Mouse (Mus musculus) hindbrain, postnatal 0 days (tissue): ENCODE measurements around the gene Tfeb. TPM values are rescaled to one million over a fixed set of nuclear protein-coding genes. Genes with fewer than 3 reads are reported as not detected.

ENCODE experiments used
- ATAC-seq: fragments of 200-750 bp; cut with Nextera tagmentation; 2 replicates; pipeline ENCODE4 v1.8.0; 2017; ENCODE audit warnings: mild to moderate bottlenecking, moderate TSS enrichment, moderate library complexity
- DNase-seq: peaks from one replicate; pipeline ENCODE4 v3.0.0-alpha.2; 2015; ENCODE audit warnings: low spot score
- H3K27ac ChIP-seq: fragments of 300-500 bp; sonication (generic); 2 replicates; pipeline ENCODE4 v1.5.1; 2014; ENCODE audit warnings: mild to moderate bottlenecking
- H3K27me3 ChIP-seq: fragments of 300-500 bp; sonication (generic); 2 replicates; pipeline ENCODE4 v1.6.1; 2014; ENCODE audit warnings: low read length, mixed read lengths; ENCODE audit not compliant: insufficient read depth
- H3K36me3 ChIP-seq: fragments of 300-500 bp; sonication (generic); 2 replicates; pipeline ENCODE4 v1.6.1; 2014; ENCODE audit warnings: low read length, mixed read lengths; ENCODE audit not compliant: insufficient read depth
- H3K4me1 ChIP-seq: fragments of 300-500 bp; sonication (generic); 2 replicates; pipeline ENCODE4 v1.6.1; 2014; ENCODE audit warnings: antibody characterized with exemption, low read length, mixed read lengths; ENCODE audit not compliant: insufficient read depth
- H3K4me2 ChIP-seq: fragments of 300-500 bp; sonication (generic); 2 replicates; pipeline ENCODE4 v1.6.1; 2014; ENCODE audit warnings: low read depth, mild to moderate bottlenecking, low read length, moderate library complexity, mixed read lengths
- H3K4me3 ChIP-seq: fragments of 300-500 bp; sonication (generic); 2 replicates; pipeline ENCODE4 v1.5.1; 2014; ENCODE audit warnings: low read length
- H3K9ac ChIP-seq: fragments of 300-500 bp; sonication (generic); replicated peaks from 2 replicates; pipeline ENCODE4 v1.6.1; 2014; ENCODE audit warnings: mild to moderate bottlenecking, low read length, moderate library complexity, mixed read lengths
- H3K9me3 ChIP-seq: fragments of 300-500 bp; sonication (generic); 2 replicates; pipeline ENCODE4 v1.6.1; 2016; ENCODE audit warnings: low read length, mixed read lengths
- CTCF ChIP-seq: IDR thresholded peaks from 2 replicates; pipeline ENCODE4 v1.5.1; 2016; ENCODE audit warnings: antibody characterized with exemption, control low read depth, low read depth
- WGBS: fragments of 180-500 bp; shearing (Covaris S2); extraction: QIAGEN DNeasy Blood & Tissue Kit; methylation state at CpG from one replicate; pipeline ENCODE4 v1.1.7; 2014; 5-methylcytosine and 5-hydroxymethylcytosine counted together
- polyA plus RNA-seq: library from polyadenylated mRNA; unstranded; fragments of >200 nt; fragmentation: Nextera tagmentation; extraction: Ambion mirVana; gene quantifications from 2 replicates; pipeline ENCODE4 v1.2.1, GENCODE M21; 2015
- total RNA-seq: library from RNA; depleted of rRNA; stranded (reverse); fragments of >200 nt; gene quantifications from 2 replicates; pipeline ENCODE4 v1.2.3, GENCODE M21; 2014

The Tfeb gene
- total and polyA plus RNA-seq, 2 experiments from 2014 or later, result 6.6 to 13.2 TPM

DNA sequence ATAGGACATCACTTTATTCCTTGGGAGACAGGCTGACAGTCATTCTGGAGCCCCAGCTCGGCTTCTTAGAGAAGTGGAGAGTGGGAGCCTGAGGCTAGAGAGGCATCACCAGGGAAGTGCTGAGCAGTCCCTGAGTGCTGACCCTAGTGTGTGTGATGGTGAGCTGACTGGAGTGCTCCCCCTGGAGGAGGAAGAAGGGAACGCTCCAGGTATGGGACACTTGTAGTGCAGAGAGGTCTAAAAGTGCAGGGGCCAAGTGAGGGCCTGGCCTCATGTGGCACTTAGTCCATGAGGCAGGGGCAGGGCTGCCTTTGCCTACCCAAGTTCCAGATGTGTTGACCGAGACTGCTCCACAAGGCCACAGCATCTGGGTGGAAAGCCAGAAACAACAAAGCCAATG, 58.6 kb downstream of the Tfeb start:
- Histone ChIP-seq H3K27me3 (no peaks in the 10 kb centered on the region), H3K4me3 (no peak overlapping the region), H3K36me3 (no peaks in the 10 kb centered on the region), H3K4me1 (no peaks in the 10 kb centered on the region), H3K9ac (no peak overlapping the region), H3K4me2 (no peak overlapping the region), H3K27ac (no peak overlapping the region), H3K9me3 (no peaks in the 10 kb centered on the region)
- 39% methylated on average over 3 of the region's 3 CpGs for WGBS
- peak; percentile 75 for TF ChIP-seq CTCF
- no peak for ATAC-seq
- no peak for DNase-seq

DNA sequence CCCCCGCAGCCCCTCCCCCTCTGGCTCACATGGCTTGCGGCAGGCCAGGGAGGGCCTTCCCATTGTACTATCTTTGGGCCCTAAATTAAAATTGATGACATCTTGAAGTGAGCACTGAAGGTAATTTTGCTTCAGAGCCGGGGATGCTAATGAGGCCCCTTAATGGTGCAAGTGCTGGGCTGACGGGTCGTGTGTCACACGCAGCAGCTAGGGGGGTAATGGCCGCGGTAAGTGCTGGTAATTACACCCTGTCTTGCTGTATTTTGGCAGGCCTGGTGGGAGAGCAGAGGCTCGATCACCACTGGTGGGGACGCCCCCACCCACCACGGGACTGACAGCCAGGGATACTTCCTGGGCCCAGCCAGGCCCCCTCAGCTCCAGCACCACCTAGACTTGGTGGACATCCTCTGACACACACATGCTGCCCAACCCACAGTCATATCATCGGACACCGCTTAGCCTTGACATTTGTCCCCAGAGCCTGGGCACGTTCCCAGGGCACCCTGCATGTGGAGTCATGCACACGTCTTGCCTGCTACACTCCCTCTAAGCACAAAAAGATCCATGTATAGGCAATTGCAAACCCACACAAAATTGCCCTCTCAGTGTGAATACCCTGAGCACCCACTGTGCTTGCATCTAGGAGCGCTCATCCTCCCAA, 59.5 kb downstream of the Tfeb start:
- H3K4me2 ChIP-seq, result no peak overlapping the region
- H3K9me3 ChIP-seq, result no peaks in the 10 kb centered on the region
- H3K27ac ChIP-seq, result no peak overlapping the region
- no peak for DNase-seq
- 51% methylated on average over 16 of the region's 16 CpGs for WGBS
- no peak for ATAC-seq
- H3K4me1 ChIP-seq, result no peaks in the 10 kb centered on the region
- H3K36me3 ChIP-seq, result no peaks in the 10 kb centered on the region
- H3K27me3 ChIP-seq, result no peaks in the 10 kb centered on the region
- H3K9ac ChIP-seq, result no peak overlapping the region
- H3K4me3 ChIP-seq, result no peak overlapping the region
- no peak for TF ChIP-seq CTCF

GRCm38 (mm10) chr17:47796968-47797367, 60.1 kb downstream of the Tfeb start:
- H3K4me1 ChIP-seq, result 0 out of 2 replicates have a peak, but pooled peaks cover under 1% of the 10 kb centered on the region
- no peak for DNase-seq
- H3K4me3 ChIP-seq, result no peak overlapping the region
- whole genome bisulfite sequencing, result 73% methylated on average over 4 of the region's 4 CpGs
- no peaks in the 10 kb centered on the region for H3K9me3 ChIP-seq
- H3K36me3 ChIP-seq, result no peaks in the 10 kb centered on the region
- H3K4me2 ChIP-seq, result no peak overlapping the region
- no peak overlapping the region for H3K9ac ChIP-seq
- no peak; the same call in 1 of the 2 replicates for TF ChIP-seq CTCF
- H3K27ac ChIP-seq, result no peak overlapping the region
- no peak for ATAC-seq
- H3K27me3 ChIP-seq, result no peaks in the 10 kb centered on the region

- ATAC-seq (no peak), DNase-seq (no peak)
- Histone ChIP-seq H3K4me1 (0 out of 2 replicates have a peak, but pooled peaks cover 5% of the 10 kb centered on the region), H3K27me3 (no peaks in the 10 kb centered on the region), H3K4me2 (no peak overlapping the region), H3K9me3 (no peaks in the 10 kb centered on the region), H3K4me3 (no peak overlapping the region), H3K36me3 (no peaks in the 10 kb centered on the region), H3K9ac (no peak overlapping the region), H3K27ac (no peak overlapping the region)
- WGBS, result 82% methylated on average over 9 of the region's 9 CpGs
- no peak for TF ChIP-seq CTCF
These were observed 60.6 kb downstream of the Tfeb start for GRCm38 (mm10) chr17:47797383-47797782.

- Histone ChIP-seq H3K9ac (no peak overlapping the region), H3K4me1 (0 out of 2 replicates have a peak, but pooled peaks cover 7% of the 10 kb centered on the region), H3K9me3 (no peaks in the 10 kb centered on the region), H3K4me2 (no peak overlapping the region), H3K4me3 (no peak overlapping the region), H3K27me3 (no peaks in the 10 kb centered on the region), H3K36me3 (no peaks in the 10 kb centered on the region), H3K27ac (no peak overlapping the region)
- ATAC-seq (no peak), DNase-seq (no peak)
- no peak for TF ChIP-seq CTCF
- 16% methylated on average over 8 of the region's 8 CpGs for WGBS
These were observed 66.0 kb downstream of the Tfeb start for GRCm38 (mm10) chr17:47802806-47803205.

- Histone ChIP-seq H3K4me1 (0 out of 2 replicates have a peak, but pooled peaks cover 7% of the 10 kb centered on the region), H3K27me3 (no peaks in the 10 kb centered on the region), H3K27ac (no peak overlapping the region), H3K36me3 (no peaks in the 10 kb centered on the region), H3K4me2 (no peak overlapping the region), H3K9me3 (no peaks in the 10 kb centered on the region), H3K9ac (no peak overlapping the region), H3K4me3 (no peak overlapping the region)
- no peak for DNase-seq
- ATAC-seq, result no peak
- TF ChIP-seq CTCF, result no peak
- 90% methylated on average over 4 of the region's 4 CpGs for WGBS
These were observed 66.8 kb downstream of the Tfeb start for GRCm38 (mm10) chr17:47803662-47804061.

DNA sequence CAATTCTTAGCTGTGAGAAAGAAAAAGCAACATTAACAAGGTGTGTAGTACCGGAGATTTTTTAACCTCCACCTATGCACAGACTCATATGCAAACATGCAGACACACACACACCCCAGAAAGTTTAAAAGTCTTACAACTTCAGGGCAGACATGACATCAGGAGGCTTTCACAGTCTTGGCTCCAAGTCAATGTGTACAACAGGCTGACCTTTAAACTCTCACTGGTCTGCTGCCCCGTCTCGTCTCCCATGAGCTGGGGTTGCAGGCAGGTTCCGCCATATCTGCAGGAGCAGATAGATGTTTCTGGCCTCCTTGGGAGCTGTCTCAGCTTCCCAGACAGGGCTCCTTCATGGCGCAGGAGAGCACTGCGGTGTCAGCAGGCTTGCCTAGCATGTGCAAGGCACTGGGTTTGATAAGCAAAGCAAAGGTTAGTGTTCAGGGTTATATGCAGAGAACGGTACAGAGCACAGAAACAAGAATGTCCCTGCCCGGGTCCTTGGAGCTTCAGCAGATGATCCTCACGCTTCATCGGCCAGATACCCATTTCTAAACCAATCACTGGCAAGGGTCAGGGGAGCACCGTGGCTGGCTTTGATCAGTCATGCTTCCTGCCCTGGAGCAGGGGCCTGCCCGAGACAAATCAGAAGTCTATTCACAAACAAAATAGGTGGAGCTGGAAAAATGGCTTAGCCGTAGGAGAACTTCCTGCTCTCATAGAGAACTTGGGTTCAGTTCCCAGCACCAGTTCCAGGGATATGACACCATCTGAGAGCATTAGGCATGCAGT, 68.4 kb downstream of the Tfeb start:
- WGBS, result 39% methylated on average over 13 of the region's 13 CpGs
- no peak for DNase-seq
- Histone ChIP-seq H3K9me3 (no peaks in the 10 kb centered on the region), H3K4me2 (no peak overlapping the region), H3K4me1 (0 out of 2 replicates have a peak, but pooled peaks cover 7% of the 10 kb centered on the region), H3K9ac (no peak overlapping the region), H3K36me3 (no peaks in the 10 kb centered on the region), H3K27ac (no peak overlapping the region), H3K4me3 (no peak overlapping the region), H3K27me3 (no peaks in the 10 kb centered on the region)
- no peak for TF ChIP-seq CTCF
- no peak for ATAC-seq
